Mouse (Mus musculus): ENCODE results near the gene Ajuba. TPM values are rescaled to one million over a fixed set of nuclear protein-coding genes. Genes with fewer than 3 reads are reported as not detected.

The Ajuba gene
- polyA plus RNA-seq, 1 experiment from 2014 or later = 43.6 TPM

- 58% methylated on average over 17 of the region's 17 CpGs for WGBS
- peaks cover 79% of the 10 kb centered on the region for H3K36me3 ChIP-seq (ENCODE audit: insufficient read depth)
- no peak overlapping the region for H3K9ac ChIP-seq
- H3K9me3 ChIP-seq (ENCODE audit: low read depth, low read length) = no peaks in the 10 kb centered on the region
- DNase-seq = no peak
- ATAC-seq (ENCODE audit: insufficient read depth) = no peak
- H3K4me1 ChIP-seq (ENCODE audit: insufficient read depth) = peaks cover 15% of the 10 kb centered on the region
- H3K27ac ChIP-seq (ENCODE audit: low read depth) = peak overlapping the region; percentile 21; the same call in 1 of the 2 replicates
- no peak for TF ChIP-seq CTCF (IDR thresholded peaks at IDR 0.05; ENCODE audit: low read depth)
- no peaks in the 10 kb centered on the region for H3K27me3 ChIP-seq (ENCODE audit: insufficient read depth, low read length)
- no peak overlapping the region for H3K4me3 ChIP-seq (ENCODE audit: low read depth, low read length)
- H3K4me2 ChIP-seq = no peak overlapping the region
These were observed 7.6 kb downstream of the Ajuba start for GRCm38 (mm10) chr14:54569451-54570392.

GRCm38 (mm10) chr14:54568694-54569414, 8.5 kb downstream of the Ajuba start:
- WGBS = 73% methylated on average over 15 of the region's 15 CpGs
- Histone ChIP-seq H3K4me3 (ENCODE audit: low read depth, low read length) (no peak overlapping the region), H3K9me3 (ENCODE audit: low read depth, low read length) (no peaks in the 10 kb centered on the region), H3K9ac (no peak overlapping the region), H3K27ac (ENCODE audit: low read depth) (peak overlapping the region; percentile 21; the same call in 1 of the 2 replicates), H3K36me3 (ENCODE audit: insufficient read depth) (peaks cover 72% of the 10 kb centered on the region), H3K4me1 (ENCODE audit: insufficient read depth) (peaks cover 11% of the 10 kb centered on the region), H3K27me3 (ENCODE audit: insufficient read depth, low read length) (no peaks in the 10 kb centered on the region), H3K4me2 (no peak overlapping the region)
- ATAC-seq (ENCODE audit: insufficient read depth) (peak; percentile 6; the same call in 1 of the 2 replicates), DNase-seq (peak; percentile 91)
- TF ChIP-seq CTCF (IDR thresholded peaks at IDR 0.05; ENCODE audit: low read depth) = peak; percentile 88

- no peak overlapping the region for H3K9ac ChIP-seq
- H3K9me3 ChIP-seq (ENCODE audit: low read depth, low read length) = no peaks in the 10 kb centered on the region
- WGBS = 76% methylated on average over 14 of the region's 14 CpGs
- ATAC-seq (ENCODE audit: insufficient read depth) (no peak), DNase-seq (no peak)
- no peak for TF ChIP-seq CTCF (IDR thresholded peaks at IDR 0.05; ENCODE audit: low read depth)
- H3K4me1 ChIP-seq (ENCODE audit: insufficient read depth) = no peaks in the 10 kb centered on the region
- H3K4me3 ChIP-seq (ENCODE audit: low read depth, low read length) = no peak overlapping the region
- H3K27me3 ChIP-seq (ENCODE audit: insufficient read depth, low read length) = no peaks in the 10 kb centered on the region
- H3K4me2 ChIP-seq = no peak overlapping the region
- no peaks in the 10 kb centered on the region for H3K36me3 ChIP-seq (ENCODE audit: insufficient read depth)
- H3K27ac ChIP-seq (ENCODE audit: low read depth) = no peak overlapping the region
These were observed 16.7 kb downstream of the Ajuba start for GRCm38 (mm10) chr14:54560527-54561242.

- ATAC-seq (ENCODE audit: insufficient read depth) (no peak), DNase-seq (peak; percentile 33)
- Histone ChIP-seq H3K27me3 (ENCODE audit: insufficient read depth, low read length) (no peaks in the 10 kb centered on the region), H3K36me3 (ENCODE audit: insufficient read depth) (no peaks in the 10 kb centered on the region), H3K4me1 (ENCODE audit: insufficient read depth) (peaks cover 5% of the 10 kb centered on the region; the same call in 1 of the 2 replicates), H3K4me3 (ENCODE audit: low read depth, low read length) (no peak overlapping the region), H3K27ac (ENCODE audit: low read depth) (no peak overlapping the region), H3K4me2 (no peak overlapping the region), H3K9me3 (ENCODE audit: low read depth, low read length) (no peaks in the 10 kb centered on the region), H3K9ac (no peak overlapping the region)
- 62% methylated on average over 8 of the region's 8 CpGs for WGBS
- no peak for TF ChIP-seq CTCF (IDR thresholded peaks at IDR 0.05; ENCODE audit: low read depth)
These were observed 20.0 kb downstream of the Ajuba start for GRCm38 (mm10) chr14:54557330-54557729.

GRCm38 (mm10) chr14:54553975-54554769, 23.2 kb downstream of the Ajuba start, which contains the start of gene Haus4:
Gene Haus4, minus strand, starts transcription at chr14:54554616.
- Histone ChIP-seq H3K4me1 (ENCODE audit: insufficient read depth) (peaks cover 5% of the 10 kb centered on the region; the same call in 1 of the 2 replicates), H3K27ac (ENCODE audit: low read depth) (peak within 1 kb of the TSS; percentile 95), H3K9ac (peak within 1 kb of the TSS; percentile 82), H3K36me3 (ENCODE audit: insufficient read depth) (peaks cover 18% of the 10 kb centered on the region), H3K27me3 (ENCODE audit: insufficient read depth, low read length) (no peaks in the 10 kb centered on the region), H3K9me3 (ENCODE audit: low read depth, low read length) (no peaks in the 10 kb centered on the region), H3K4me2 (peak within 1 kb of the TSS; percentile 93), H3K4me3 (ENCODE audit: low read depth, low read length) (peak within 1 kb of the TSS; percentile 61)
- peak; percentile 95 for ATAC-seq (ENCODE audit: insufficient read depth)
- TF ChIP-seq CTCF (IDR thresholded peaks at IDR 0.05; ENCODE audit: low read depth) = peak; percentile 72
- under 1% methylated on average over 76 of the region's 76 CpGs for WGBS
- peak; percentile 95 for DNase-seq

- Histone ChIP-seq H3K27me3 (ENCODE audit: insufficient read depth, low read length) (no peaks in the 10 kb centered on the region), H3K9ac (peak overlapping the region; percentile 82), H3K4me1 (ENCODE audit: insufficient read depth) (peaks cover 5% of the 10 kb centered on the region; the same call in 1 of the 2 replicates), H3K4me3 (ENCODE audit: low read depth, low read length) (peak overlapping the region; percentile 61), H3K4me2 (peak overlapping the region; percentile 93), H3K27ac (ENCODE audit: low read depth) (peak overlapping the region; percentile 95), H3K9me3 (ENCODE audit: low read depth, low read length) (no peaks in the 10 kb centered on the region), H3K36me3 (ENCODE audit: insufficient read depth) (peaks cover 24% of the 10 kb centered on the region)
- ATAC-seq (ENCODE audit: insufficient read depth) = 0 out of 2 replicates have a peak, but pooled peaks have one; percentile 13
- 2% methylated on average over 21 of the region's 21 CpGs for WGBS
- DNase-seq = peak; percentile 61
- no peak for TF ChIP-seq CTCF (IDR thresholded peaks at IDR 0.05; ENCODE audit: low read depth)
These were observed 23.8 kb downstream of the Ajuba start for GRCm38 (mm10) chr14:54553454-54553974.
